Mouse (Mus musculus): ENCODE results near the gene Mapkapk5. TPM values are rescaled to one million over a fixed set of nuclear protein-coding genes. Genes with fewer than 3 reads are reported as not detected.

Gene Mapkapk5
- total RNA-seq, 2 experiments from 2014 or later = 99.1 to 105 TPM

DNA sequence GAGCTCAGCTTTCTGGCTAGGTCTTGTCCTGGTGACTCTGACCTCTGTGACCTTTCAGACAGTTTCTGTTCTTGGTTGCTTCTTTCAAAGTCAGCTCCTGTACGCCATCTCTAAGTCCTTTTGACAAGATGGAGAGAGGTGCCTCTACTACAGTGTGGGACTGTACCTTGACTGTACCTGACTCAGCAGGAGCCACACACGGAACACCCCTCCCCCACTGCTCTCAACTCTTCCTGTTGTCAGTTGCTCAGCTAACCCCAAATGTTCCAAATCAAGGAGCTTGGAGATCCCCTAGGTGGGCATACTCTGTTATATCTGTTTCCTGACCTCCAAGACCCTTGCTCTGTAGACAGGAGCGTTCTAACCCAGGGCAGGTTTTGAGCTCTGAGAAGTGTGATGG is 42.5 kb downstream of the Mapkapk5 start, which contains the start of gene Adam1b:
TSS of gene Adam1b (minus strand) at position 205 of the 400 bp plus-strand sequence.
- ATAC-seq (ENCODE audit: poor library complexity, severe bottlenecking) = no peak

DNA sequence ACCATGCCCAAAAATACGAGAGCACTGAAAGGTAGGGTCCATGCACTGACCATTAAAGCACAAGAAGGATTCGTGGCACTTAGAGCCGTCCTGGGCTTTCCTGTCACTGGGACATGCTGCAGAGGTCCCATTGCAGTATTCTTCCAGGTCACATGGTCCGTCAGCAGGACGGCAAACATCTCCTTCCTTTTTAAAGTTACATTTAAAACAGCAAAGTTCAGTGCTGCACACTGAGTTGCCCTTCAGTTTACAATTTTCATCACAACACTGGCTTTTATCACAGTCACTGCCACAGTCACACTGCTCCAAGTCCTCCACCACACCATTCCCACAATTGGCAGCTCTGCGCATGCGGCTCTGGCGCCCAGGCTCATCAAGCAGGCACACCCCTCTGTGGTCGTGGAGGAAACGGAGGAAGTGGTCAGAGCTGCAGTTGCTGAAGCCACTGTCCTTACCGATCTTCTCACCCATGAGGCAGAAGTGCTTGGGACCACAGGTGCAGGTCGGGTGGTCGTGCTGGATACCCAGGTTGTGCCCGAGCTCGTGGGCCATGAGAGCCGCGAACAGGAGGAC is 44.2 kb downstream of the Mapkapk5 start:
- ATAC-seq (ENCODE audit: poor library complexity, severe bottlenecking) = peak; percentile 93

DNA sequence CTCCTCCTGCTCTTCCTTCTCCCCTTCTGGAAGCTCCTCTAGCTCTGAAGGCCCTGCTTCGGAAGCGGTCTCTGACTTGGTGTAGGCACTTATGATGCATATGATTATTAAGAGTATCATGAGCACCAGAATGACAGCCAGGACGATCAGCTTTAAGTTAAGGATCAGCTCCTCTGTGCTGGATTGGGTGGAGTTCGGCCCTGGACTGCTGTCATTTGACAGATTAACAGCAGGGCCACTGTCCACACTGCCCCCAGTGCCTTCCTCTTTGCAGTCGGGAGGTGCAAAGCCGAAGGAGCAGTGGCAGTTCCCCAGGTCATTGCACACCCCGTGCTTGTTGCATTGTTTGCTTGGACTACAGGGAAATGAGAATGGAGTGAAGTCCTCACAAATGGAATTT is 45.0 kb downstream of the Mapkapk5 start:
- ATAC-seq (ENCODE audit: poor library complexity, severe bottlenecking) = peak; percentile 73

DNA sequence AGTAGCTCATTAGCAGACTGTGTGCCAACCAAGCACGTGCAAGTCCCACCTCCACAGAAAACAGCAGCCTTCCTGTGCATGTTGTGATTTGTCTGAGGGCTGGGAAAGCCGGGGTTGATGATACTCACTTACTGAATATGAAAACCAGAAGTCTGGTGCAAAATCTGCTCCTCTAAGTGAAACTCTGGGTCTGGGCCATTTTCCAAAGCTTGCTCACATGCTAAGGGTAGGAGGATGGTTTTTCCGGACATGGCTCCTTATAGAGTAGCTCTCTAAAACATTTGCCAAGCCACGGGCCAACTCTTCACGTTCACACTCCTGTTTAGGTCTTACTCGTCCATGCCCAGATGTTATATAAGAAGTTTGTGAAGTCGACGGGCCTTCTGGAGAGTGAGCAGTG is 52.4 kb downstream of the Mapkapk5 start:
- no peak for ATAC-seq (ENCODE audit: poor library complexity, severe bottlenecking)

DNA sequence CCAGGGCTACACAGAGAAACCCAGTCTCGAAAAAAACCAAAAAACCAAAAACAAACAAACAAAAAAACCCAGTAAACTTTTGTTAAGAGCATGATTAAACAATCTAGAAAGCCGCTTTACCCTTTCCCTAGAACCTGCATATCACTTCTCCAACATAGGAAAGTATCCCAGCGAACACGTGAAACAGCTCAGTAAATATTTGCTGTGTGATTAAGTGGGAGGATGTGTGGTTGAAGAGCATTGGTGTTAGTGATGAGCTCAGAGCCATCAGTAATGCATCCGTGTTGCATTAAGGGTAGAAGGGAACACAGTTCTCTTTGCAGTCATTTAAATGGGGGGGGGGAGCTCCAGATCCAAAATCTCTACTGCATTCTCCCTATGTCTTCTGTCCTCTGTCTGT is 60.9 kb downstream of the Mapkapk5 start:
- no peak for ATAC-seq (ENCODE audit: poor library complexity, severe bottlenecking)

DNA sequence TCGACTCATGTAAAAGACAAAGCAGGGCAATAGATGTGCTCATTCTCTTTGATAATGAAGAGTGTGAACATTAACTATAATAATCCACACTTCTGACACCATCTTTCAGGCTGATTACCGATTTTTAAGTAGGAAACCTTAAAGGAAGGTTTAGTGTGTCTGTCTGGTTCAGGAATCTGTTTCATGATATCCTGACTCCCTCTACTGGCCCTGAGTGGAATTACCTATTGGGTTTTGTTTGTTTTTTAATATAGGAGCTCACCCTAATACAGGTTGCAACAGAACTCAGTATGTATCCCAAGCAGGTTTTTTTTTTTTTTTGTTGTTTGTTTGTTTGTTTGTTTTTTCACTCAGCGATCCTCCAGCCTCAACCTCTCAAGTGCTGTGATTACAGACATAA is 68.0 kb downstream of the Mapkapk5 start:
- peak; percentile 83 for ATAC-seq (ENCODE audit: poor library complexity, severe bottlenecking)

DNA sequence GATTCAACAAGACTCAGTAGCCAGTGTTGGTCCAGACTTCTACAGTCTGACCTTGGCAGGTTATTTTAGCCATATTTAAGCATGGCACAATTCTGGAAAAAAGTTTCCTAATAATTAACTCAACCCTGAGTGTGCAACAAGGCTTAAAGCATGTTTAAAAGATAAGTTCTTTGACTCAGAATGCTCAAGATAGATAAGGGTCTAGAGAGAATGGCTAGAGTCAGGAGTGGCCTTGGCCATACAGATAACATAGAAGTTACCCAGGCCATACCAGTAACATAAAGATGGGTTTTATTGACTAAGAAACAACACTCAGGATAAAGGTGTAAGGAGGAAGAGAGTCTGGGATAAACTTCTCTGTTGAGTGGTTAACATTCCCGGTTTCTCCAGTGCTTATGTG is 69.7 kb downstream of the Mapkapk5 start:
- no peak for ATAC-seq (ENCODE audit: poor library complexity, severe bottlenecking)

Other genes with a start within 250 kb of the Mapkapk5 start
- gene Trafd1, start 160.3 kb downstream of the Mapkapk5 start, total RNA-seq (2015) = 77.9 and 78.1 TPM in 2 replicates
- 92.5 and 94.1 TPM in 2 replicates for gene Trafd1, start 160.3 kb downstream of the Mapkapk5 start, total RNA-seq (2017)
- gene Naa25, start 148.0 kb downstream of the Mapkapk5 start, total RNA-seq (2015) = 13.3 and 17.9 TPM in 2 replicates
- gene Naa25, start 148.0 kb downstream of the Mapkapk5 start, total RNA-seq (2017) = 25.6 and 32.2 TPM in 2 replicates
- not detected in 2 replicates for gene Tmem116, start 94.0 kb downstream of the Mapkapk5 start, total RNA-seq (2015)
- not detected in 2 replicates for gene Tmem116, start 94.0 kb downstream of the Mapkapk5 start, total RNA-seq (2017)
- 266 and 273 TPM in 2 replicates for gene Erp29, start 93.4 kb downstream of the Mapkapk5 start, total RNA-seq (2015)
- gene Erp29, start 93.4 kb downstream of the Mapkapk5 start, total RNA-seq (2017) = 936 and 1,238 TPM in 2 replicates
- gene Adam1b, start 42.5 kb downstream of the Mapkapk5 start, total RNA-seq (2015) = not detected in 2 replicates
- 0.24 TPM in 1 of 2 replicates, not detected in the other for gene Adam1b, start 42.5 kb downstream of the Mapkapk5 start, total RNA-seq (2017)
- 2.1 and 3.1 TPM in 2 replicates for gene Adam1a, start 423 bp downstream of the Mapkapk5 start, total RNA-seq (2015)
- 2.2 and 3.1 TPM in 2 replicates for gene Adam1a, start 423 bp downstream of the Mapkapk5 start, total RNA-seq (2017)
- gene Gm42878, start 423 bp downstream of the Mapkapk5 start, total RNA-seq (2015) = not detected in 2 replicates
- not detected in 2 replicates for gene Gm42878, start 423 bp downstream of the Mapkapk5 start, total RNA-seq (2017)
- gene Aldh2, start 47.9 kb upstream of the Mapkapk5 start, total RNA-seq (2015) = 137 and 142 TPM in 2 replicates
- 505 and 509 TPM in 2 replicates for gene Aldh2, start 47.9 kb upstream of the Mapkapk5 start, total RNA-seq (2017)
- 1.1 and 5.4 TPM in 2 replicates for gene Acad12, start 73.0 kb upstream of the Mapkapk5 start, total RNA-seq (2015)
- gene Acad12, start 73.0 kb upstream of the Mapkapk5 start, total RNA-seq (2017) = 2.1 and 5.5 TPM in 2 replicates
- 0.46 and 0.60 TPM in 2 replicates for gene Acad10, start 114.6 kb upstream of the Mapkapk5 start, total RNA-seq (2015)
- gene Acad10, start 114.6 kb upstream of the Mapkapk5 start, total RNA-seq (2017) = 0.69 and 1.4 TPM in 2 replicates
- gene Brap, start 114.7 kb upstream of the Mapkapk5 start, total RNA-seq (2015) = 22.7 and 25.6 TPM in 2 replicates
- gene Brap, start 114.7 kb upstream of the Mapkapk5 start, total RNA-seq (2017) = 53.5 and 71.5 TPM in 2 replicates
- 46.3 and 50.9 TPM in 2 replicates for gene Atxn2, start 165.4 kb upstream of the Mapkapk5 start, total RNA-seq (2015)
- 33.2 and 46.3 TPM in 2 replicates for gene Atxn2, start 165.4 kb upstream of the Mapkapk5 start, total RNA-seq (2017)